Mouse (Mus musculus) cerebellum, adult 2 months (tissue): ENCODE data around the gene 4833427G06Rik. TPM values are rescaled to one million over a fixed set of nuclear protein-coding genes. Genes with fewer than 3 reads are reported as not detected.
"Not testable (repeated sequence)": the region's sequence is repeated elsewhere in the genome, so short reads cannot be mapped to it uniquely, and the experiment has no call there.

Experiments
- DNase-seq, 2 experiments: peaks; one replicate each; pipeline ENCODE4 v3.0.0; 2021
- H3K27ac ChIP-seq: fragments of 200-500 bp; 2 replicates; pipeline ENCODE4 v1.5.1; 2012; ENCODE audit warnings: low read length, control low read depth, inconsistent platforms; ENCODE audit not compliant: insufficient read depth
- H3K27me3 ChIP-seq: fragments of 200-500 bp; 2 replicates; pipeline ENCODE4 v1.6.1; 2012; ENCODE audit warnings: inconsistent platforms, mild to moderate bottlenecking, low read length, moderate library complexity; ENCODE audit not compliant: control insufficient read depth, insufficient read depth
- H3K4me1 ChIP-seq: fragments of 200-500 bp; 2 replicates; pipeline ENCODE4 v1.6.1; 2011; ENCODE audit warnings: low read length; ENCODE audit not compliant: control insufficient read depth, insufficient read depth
- H3K4me3 ChIP-seq: fragments of 200-500 bp; replicated peaks from 2 replicates; pipeline ENCODE3; 2011; ENCODE audit warnings: mild to moderate bottlenecking, low read depth, low read length, control low read depth; ENCODE audit not compliant: insufficient read depth
- CTCF ChIP-seq: fragments of 200-500 bp; IDR thresholded peaks from 2 replicates; pipeline ENCODE4 v1.5.1; 2011; ENCODE audit warnings: low read depth, mild to moderate bottlenecking, control low read depth, low read length, moderate library complexity, borderline replicate concordance; ENCODE audit not compliant: insufficient read depth
- POLR2A ChIP-seq: fragments of 200-500 bp; IDR thresholded peaks from 2 replicates; pipeline ENCODE4 v1.6.1; 2011; ENCODE audit warnings: low read length, control low read depth, borderline replicate concordance; ENCODE audit not compliant: insufficient read depth
- WGBS: fragments of 180-500 bp; shearing (Covaris S2); methylation state at CpG from one replicate; pipeline ENCODE4 v1.1.7; 2018; 5-methylcytosine and 5-hydroxymethylcytosine counted together
- polyA plus RNA-seq: library from polyadenylated mRNA; depleted of rRNA; stranded (reverse); fragments of >200 nt; gene quantifications from 2 replicates; pipeline ENCODE4 v1.2.3, GENCODE M21; 2012; rRNA removed

The 4833427G06Rik gene
- polyA plus RNA-seq = 0.29 and 0.48 TPM in 2 replicates

GRCm38 (mm10) chr9:51101756-51102425, at the start of gene 4833427G06Rik:
4833427G06Rik (minus strand) TSS chr9:51102078.
- H3K27ac ChIP-seq = no peak within 1 kb of the TSS
- no peaks in the 10 kb centered on the region for H3K4me1 ChIP-seq
- TF ChIP-seq CTCF (no peak), POLR2A (no peak)
- DNase-seq = peak; percentile 45 to 47
- H3K27me3 ChIP-seq = no peaks in the 10 kb centered on the region; the same call in 1 of the 2 replicates
- WGBS = 30% methylated on average over 27 of the region's 27 CpGs
- H3K4me3 ChIP-seq = no peak within 1 kb of the TSS

DNA sequence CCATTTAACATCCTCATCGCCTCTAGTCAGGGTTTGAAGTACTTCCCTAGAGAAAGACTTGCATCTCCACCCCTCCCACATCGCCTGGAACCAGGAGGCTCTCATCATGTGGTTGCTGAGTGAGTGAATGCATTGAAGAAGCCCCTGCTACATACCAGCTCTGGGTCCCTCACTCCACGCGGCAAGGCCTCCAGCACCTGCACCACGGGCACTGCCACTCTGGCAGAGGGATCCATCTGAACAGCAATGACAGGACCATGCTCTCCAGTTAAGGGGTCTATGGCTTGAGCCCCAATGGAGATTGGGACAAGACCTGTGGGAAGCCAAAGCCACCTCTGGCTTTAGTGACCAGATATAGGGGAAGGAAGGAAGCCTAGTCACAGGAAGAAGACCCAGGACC, 45.4 kb upstream of the 4833427G06Rik start:
- WGBS = 88% methylated on average over 5 of the region's 5 CpGs

DNA sequence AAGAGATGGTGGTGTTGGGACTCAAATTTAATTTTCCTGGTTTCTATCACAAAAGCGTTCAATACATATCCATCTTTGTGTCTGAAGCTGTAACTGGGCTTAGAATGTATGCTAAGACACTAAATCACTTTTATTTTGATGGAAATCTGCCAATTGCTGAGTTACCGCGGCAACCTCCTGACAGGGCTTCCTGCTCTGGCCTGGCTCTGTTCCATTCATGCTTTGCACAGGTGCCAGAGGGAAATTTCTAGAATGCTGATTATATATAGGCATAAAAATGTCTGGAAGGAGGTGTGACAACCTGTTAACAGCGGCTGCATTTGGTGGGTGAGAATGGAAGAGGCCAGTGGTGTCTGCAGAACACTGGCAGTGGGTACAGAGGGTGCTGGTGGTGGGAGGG, 44.6 kb upstream of the 4833427G06Rik start:
- Histone ChIP-seq H3K27me3 (no peaks in the 10 kb centered on the region), H3K4me3 (no peak overlapping the region), H3K27ac (no peak overlapping the region), H3K4me1 (peaks cover 6% of the 10 kb centered on the region; the same call in 1 of the 2 replicates)
- WGBS = 23% methylated on average over 4 of the region's 4 CpGs
- TF ChIP-seq CTCF (no peak), POLR2A (no peak)
- DNase-seq = no peak

More for the DNA sequence above, 45.4 kb upstream of the 4833427G06Rik start:
- H3K4me1 ChIP-seq = peaks cover 11% of the 10 kb centered on the region
- H3K27me3 ChIP-seq = no peaks in the 10 kb centered on the region
- H3K27ac ChIP-seq = no peak overlapping the region
- H3K4me3 ChIP-seq = no peak overlapping the region
- TF ChIP-seq CTCF (no peak), POLR2A (no peak)
- DNase-seq = no peak

GRCm38 (mm10) chr9:51144218-51144617, 42.3 kb upstream of the 4833427G06Rik start:
- 85% methylated on average over 6 of the region's 6 CpGs for WGBS
- no peak for TF ChIP-seq POLR2A
- TF ChIP-seq CTCF = no peak
- Histone ChIP-seq H3K4me1 (0 out of 2 replicates have a peak, but pooled peaks cover 3% of the 10 kb centered on the region), H3K4me3 (no peak overlapping the region), H3K27me3 (no peaks in the 10 kb centered on the region), H3K27ac (no peak overlapping the region)
- DNase-seq = no peak

DNA sequence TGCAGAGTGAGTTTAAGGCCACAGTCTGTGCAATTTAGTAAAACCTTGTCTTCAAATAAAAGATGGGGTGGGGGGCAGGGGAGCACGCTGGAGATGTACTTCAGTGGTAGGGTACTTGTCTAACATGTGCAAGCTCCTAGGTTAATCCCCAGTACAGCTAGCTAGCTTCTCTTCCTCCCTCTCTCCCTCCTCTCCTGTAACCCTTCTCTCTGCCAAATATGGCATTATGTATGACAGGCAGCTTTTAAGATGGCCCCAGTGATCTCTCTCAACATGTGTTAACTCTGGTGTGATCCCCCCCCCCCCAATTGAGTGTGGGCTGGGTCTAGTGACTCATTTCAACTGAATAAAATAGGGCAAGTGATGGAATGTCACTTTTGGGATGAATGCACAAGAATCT, 41.6 kb upstream of the 4833427G06Rik start:
- Histone ChIP-seq H3K4me1 (0 out of 2 replicates have a peak, but pooled peaks cover 3% of the 10 kb centered on the region), H3K27me3 (no peaks in the 10 kb centered on the region), H3K27ac (no peak overlapping the region), H3K4me3 (no peak overlapping the region)
- TF ChIP-seq POLR2A = no peak
- TF ChIP-seq CTCF = no peak
- no peak for DNase-seq
- WGBS = 93% methylated on average over 1 of the region's 1 CpGs

DNA sequence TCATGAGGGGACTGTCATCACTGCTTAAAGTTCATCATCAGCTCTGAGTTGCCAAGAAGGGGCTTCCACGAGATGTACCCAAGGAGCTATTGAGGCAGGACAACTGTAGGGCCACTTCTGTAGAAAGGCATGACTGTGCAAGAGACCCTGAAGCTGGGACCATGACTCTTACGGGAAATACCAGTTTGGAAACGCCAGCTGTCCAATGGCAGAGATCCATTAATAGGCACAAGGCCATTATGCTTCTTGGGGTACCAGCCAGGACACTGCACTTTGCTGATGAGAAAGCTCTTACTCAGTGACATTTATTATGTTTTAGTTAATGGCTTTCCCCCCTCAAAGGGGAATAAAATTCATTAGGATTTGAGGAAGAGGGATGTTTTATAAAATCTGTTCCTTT, 38.8 kb upstream of the 4833427G06Rik start:
- no peaks in the 10 kb centered on the region for H3K4me1 ChIP-seq
- H3K27ac ChIP-seq = no peak overlapping the region
- WGBS = 24% methylated on average over 3 of the region's 3 CpGs
- no peaks in the 10 kb centered on the region for H3K27me3 ChIP-seq
- H3K4me3 ChIP-seq = no peak overlapping the region
- no peak for TF ChIP-seq CTCF
- no peak for TF ChIP-seq POLR2A
- DNase-seq = no peak

- not testable (repeated sequence) for H3K4me3 ChIP-seq, H3K4me1 ChIP-seq, DNase-seq, H3K27ac ChIP-seq, H3K27me3 ChIP-seq
- 83% methylated on average over 1 of the region's 1 CpGs for WGBS
Measured at GRCm38 (mm10) chr9:51139401-51139800, 37.5 kb upstream of the 4833427G06Rik start.

- 98% methylated on average over 1 of the region's 1 CpGs for WGBS
- no peak for DNase-seq
- Histone ChIP-seq H3K27me3 (no peaks in the 10 kb centered on the region), H3K4me1 (no peaks in the 10 kb centered on the region), H3K27ac (no peak overlapping the region), H3K4me3 (no peak overlapping the region)
- TF ChIP-seq POLR2A (no peak), CTCF (no peak)
Measured at GRCm38 (mm10) chr9:51138301-51138700, 36.4 kb upstream of the 4833427G06Rik start.
